8 mouse cellular contexts compared by ENCODE assay signal in the genomic region with DNA sequence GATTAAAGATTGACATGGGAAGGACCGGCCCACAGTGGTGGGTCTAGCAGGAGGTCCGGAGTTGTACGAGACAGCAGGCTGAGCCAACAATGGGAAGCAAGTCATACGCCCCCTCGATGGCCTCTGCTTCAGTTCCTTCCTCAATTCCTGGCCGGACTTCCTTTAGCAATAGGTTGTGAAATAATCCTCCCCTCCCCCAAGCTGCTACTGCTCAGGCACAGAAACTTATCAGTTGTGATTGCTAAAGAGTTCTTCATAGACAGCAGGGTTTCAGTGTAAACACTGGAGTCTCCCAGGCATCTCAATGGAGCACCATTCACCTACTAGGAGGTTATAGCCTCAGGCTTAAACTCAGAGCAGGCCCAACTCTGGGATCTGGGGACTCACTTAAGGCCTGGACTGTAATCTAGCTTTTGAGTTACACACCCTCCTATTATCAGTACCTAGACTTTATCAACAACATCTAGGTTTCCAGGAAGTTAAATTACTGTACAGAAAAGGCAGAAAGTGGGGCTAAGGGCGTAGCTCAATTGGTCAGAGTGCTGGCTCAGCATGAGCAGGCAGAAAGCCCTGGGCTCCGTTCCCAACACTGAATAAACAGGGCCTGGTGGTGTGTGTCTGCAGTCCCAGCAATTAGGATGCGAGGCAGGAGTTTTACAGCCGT.
DNase-seq lines count a peak whose midpoint lies in the region; ATAC-seq and TF ChIP-seq lines count a peak whose summit lies in the region.

No protein-coding gene starts in this region.

- 27% methylated on average over 10 of the region's 10 CpGs for WGBS in heart, adult 2 months
- 26% methylated on average over 10 of the region's 10 CpGs for WGBS in kidney, adult 2 months
- 44% methylated on average over 10 of the region's 10 CpGs for WGBS in limb, embryonic 15.5 days
- WGBS in midbrain, embryonic 15.5 days: 56% methylated on average over 10 of the region's 10 CpGs

- H3K79me2 ChIP-seq in heart, adult 2 months (replicated peaks; ENCODE audit: control insufficient read depth, insufficient read depth, low read length): no peaks in the 10 kb centered on the region

- no peak overlapping the region for H3K4me2 ChIP-seq in limb, embryonic 15.5 days
- no peak overlapping the region for H3K4me2 ChIP-seq in midbrain, embryonic 15.5 days

- TF ChIP-seq POLR2A in heart, adult 2 months (IDR thresholded peaks at IDR 0.05; ENCODE audit: insufficient read depth, low read depth, low read length): no peak
- TF ChIP-seq POLR2A in kidney, adult 2 months (IDR thresholded peaks at IDR 0.05; ENCODE audit: low read depth, low read length): no peak

- H3K27ac ChIP-seq in heart, adult 2 months: peak overlapping the region; percentile 80
- peak overlapping the region; percentile 79 for H3K27ac ChIP-seq in kidney, adult 2 months (ENCODE audit: insufficient read depth, low read depth, low read length)
- peak overlapping the region; percentile 69 for H3K27ac ChIP-seq in limb, embryonic 15.5 days
- peak overlapping the region; percentile 10; the same call in 1 of the 2 replicates for H3K27ac ChIP-seq in midbrain, embryonic 15.5 days

- no peaks in the 10 kb centered on the region for H3K9me3 ChIP-seq in limb, embryonic 15.5 days
- no peaks in the 10 kb centered on the region for H3K9me3 ChIP-seq in midbrain, embryonic 15.5 days

- DNase-seq in frontal cortex, adult 2 months (ENCODE audit: extremely low spot score in 1 of 2, low spot score in 1 of 2): peak; percentile 44 to 61
- DNase-seq in frontal cortex, postnatal 14 days (ENCODE audit: low spot score in 2 of 2): no peak
- peak; percentile 83 to 87 for DNase-seq in heart, adult 2 months
- DNase-seq in kidney, adult 2 months: peak; percentile 90
- peak; percentile 39 for DNase-seq in urinary bladder, postnatal 10 days (ENCODE audit: low spot score)

- H3K9ac ChIP-seq in heart, adult 2 months (ENCODE audit: low read depth, low read length): no peak overlapping the region
- H3K9ac ChIP-seq in limb, embryonic 15.5 days: no peak overlapping the region
- no peak overlapping the region for H3K9ac ChIP-seq in midbrain, embryonic 15.5 days

- ATAC-seq in common myeloid progenitor, adult 5-6 weeks (replicated peaks; ENCODE audit: low read depth, poor library complexity, severe bottlenecking): peak; percentile 97
- ATAC-seq in limb, embryonic 15.5 days (ENCODE audit: insufficient number of reproducible peaks, low FRiP score, low TSS enrichment, low read depth): peak; percentile 68
- ATAC-seq in midbrain, embryonic 15.5 days (replicated peaks): peak; percentile 71

- peaks cover 11% of the 10 kb centered on the region for H3K4me1 ChIP-seq in heart, adult 2 months (ENCODE audit: control insufficient read depth, insufficient read depth, low read length)
- peaks cover 13% of the 10 kb centered on the region for H3K4me1 ChIP-seq in kidney, adult 2 months (ENCODE audit: control insufficient read depth, insufficient read depth, low read length)
- peaks cover 19% of the 10 kb centered on the region for H3K4me1 ChIP-seq in limb, embryonic 15.5 days
- H3K4me1 ChIP-seq in midbrain, embryonic 15.5 days: peaks cover 8% of the 10 kb centered on the region; the same call in 1 of the 2 replicates

- H3K27me3 ChIP-seq in heart, adult 2 months (ENCODE audit: control insufficient read depth, insufficient read depth, low read length): no peaks in the 10 kb centered on the region
- H3K27me3 ChIP-seq in kidney, adult 2 months (replicated peaks; ENCODE audit: control insufficient read depth, insufficient read depth, low read length): no peaks in the 10 kb centered on the region
- H3K27me3 ChIP-seq in limb, embryonic 15.5 days: no peaks in the 10 kb centered on the region
- H3K27me3 ChIP-seq in midbrain, embryonic 15.5 days (replicated peaks): no peaks in the 10 kb centered on the region

- TF ChIP-seq CTCF in heart, adult 2 months (IDR thresholded peaks at IDR 0.05): peak; percentile 34; the same call in 1 of the 2 replicates
- TF ChIP-seq CTCF in kidney, adult 2 months (conservative IDR thresholded peaks at IDR 0.05; ENCODE audit: insufficient read depth, insufficient read length, low read depth, low read length): peak; percentile 23; the same call in 1 of the 2 replicates

- 0 out of 2 replicates have a peak, but pooled peaks have one; percentile 67 for TF ChIP-seq EP300 in heart, adult 2 months (IDR thresholded peaks at IDR 0.05; ENCODE audit: insufficient read depth, low read depth, low read length)

- H3K4me3 ChIP-seq in heart, adult 2 months: no peak overlapping the region
- no peak overlapping the region for H3K4me3 ChIP-seq in kidney, adult 2 months (ENCODE audit: insufficient read depth, low read depth, low read length)
- no peak overlapping the region for H3K4me3 ChIP-seq in limb, embryonic 15.5 days
- H3K4me3 ChIP-seq in midbrain, embryonic 15.5 days: no peak overlapping the region

- intact Hi-C loops in heart, adult 2 months (cut with DNase I): loop anchor here (2.0 kb wide), 2 partner anchors 21 kb away; no protein-coding TSS in a partner anchor

- H3K36me3 ChIP-seq in heart, adult 2 months (ENCODE audit: control insufficient read depth, insufficient read depth, low read length): peaks cover 4% of the 10 kb centered on the region; the same call in 1 of the 2 replicates
- no peaks in the 10 kb centered on the region; the same call in 1 of the 2 replicates for H3K36me3 ChIP-seq in kidney, adult 2 months (ENCODE audit: control insufficient read depth, insufficient read depth, low read length)
- H3K36me3 ChIP-seq in limb, embryonic 15.5 days: peaks cover 11% of the 10 kb centered on the region; the same call in 1 of the 2 replicates
- H3K36me3 ChIP-seq in midbrain, embryonic 15.5 days (replicated peaks): no peaks in the 10 kb centered on the region

Comparison
In these comparisons a context has a peak if more than half of its experiments do, and no peak if none do; other contexts are left out.
1. DNase-seq: peak in frontal cortex, adult 2 months (2 of 2), heart, adult 2 months (2 of 2), kidney, adult 2 months (single experiment) and urinary bladder, postnatal 10 days (single experiment); none in frontal cortex, postnatal 14 days (0 of 2).
2. H3K27ac ChIP-seq: peak in every context shown above with its lines; median percentile 80 in heart, adult 2 months; 79 in kidney, adult 2 months; 69 in limb, embryonic 15.5 days; 10 in midbrain, embryonic 15.5 days.
3. Peak in every context shown above with its lines, with median percentiles within 50 percentile points of each other: ATAC-seq.